ENCODE assay signal across 27 mouse cellular contexts in the genomic region with DNA sequence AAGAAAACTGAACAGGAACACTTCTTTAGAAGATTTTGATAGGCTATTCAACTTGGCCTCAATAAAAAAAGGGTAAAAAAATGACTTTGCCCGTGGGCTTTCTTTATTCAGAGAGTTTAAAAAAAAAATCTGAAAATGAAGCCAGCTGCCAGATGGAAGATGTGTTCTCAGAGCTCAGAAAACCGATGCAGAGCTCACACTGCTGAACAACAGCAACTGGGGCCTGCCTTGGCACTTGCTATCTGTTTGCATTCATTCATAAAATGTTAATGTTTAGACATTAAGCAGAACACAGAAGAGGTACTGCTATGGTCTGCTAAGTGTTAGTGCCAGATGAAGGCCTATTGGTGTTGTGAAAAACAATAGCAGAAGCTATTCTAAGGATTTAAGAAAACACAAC.
DNase-seq lines count a peak whose midpoint lies in the region; ATAC-seq and TF ChIP-seq lines count a peak whose summit lies in the region.
"Had no signal": no experiment of that assay in that cellular context is flagged by ENCODE, and none has a peak within 500 bp of the region (broad histone marks: within the 10 kb centered on the region; RNA-seq: fewer than 3 reads in every experiment).

No protein-coding gene starts in this region.

- no peak overlapping the region for H3K4me3 ChIP-seq in forebrain, embryonic 15.5 days
- no peak overlapping the region for H3K4me3 ChIP-seq in forebrain, embryonic 13.5 days
- H3K4me3 ChIP-seq: embryonic facial prominence, embryonic 12.5 days; erythroblast, embryonic 14.5 days; heart, adult 2 months; heart, embryonic 10.5 days; heart, embryonic 13.5 days had no signal

- no peak overlapping the region for H3K4me2 ChIP-seq in forebrain, embryonic 15.5 days (replicated peaks)
- no peak overlapping the region for H3K4me2 ChIP-seq in forebrain, embryonic 13.5 days
- H3K4me2 ChIP-seq: embryonic facial prominence, embryonic 12.5 days; heart, embryonic 13.5 days; hindbrain, embryonic 14.5 days had no signal

- DNase-seq in frontal cortex, adult 2 months (ENCODE audit: extremely low spot score in 1 of 2, low spot score in 1 of 2): no peak
- DNase-seq in layer of hippocampus, adult 9-11 months: peak; percentile 29
- no peak for DNase-seq in layer of hippocampus, adult 11-12 months (ENCODE audit: low spot score)
- peak; percentile 45 for DNase-seq in brain, embryonic 14.5 days (ENCODE audit: low read depth)
- no peak for DNase-seq in left cerebral cortex, adult 8-10 months (ENCODE audit: low spot score in 2 of 2)
- DNase-seq: adrenal gland, adult 2 months; adrenal gland, postnatal 14 days; cerebellum, adult 18-20 months; cerebellum, adult 9-10 months; cerebellum, postnatal 14 days; gastrocnemius, postnatal 10 days; gastrocnemius, postnatal 36 days; heart, adult 2 months; heart, postnatal 14 days; heart, postnatal 4 days had no signal

- no peaks in the 10 kb centered on the region for H3K27me3 ChIP-seq in forebrain, embryonic 15.5 days
- H3K27me3 ChIP-seq in forebrain, embryonic 13.5 days: no peaks in the 10 kb centered on the region
- H3K27me3 ChIP-seq: embryonic facial prominence, embryonic 12.5 days; heart, embryonic 13.5 days had no signal

- H3K4me1 ChIP-seq in forebrain, embryonic 15.5 days: peaks cover 3% of the 10 kb centered on the region; the same call in 1 of the 2 replicates
- H3K4me1 ChIP-seq in forebrain, embryonic 13.5 days: no peaks in the 10 kb centered on the region
- H3K4me1 ChIP-seq: embryonic facial prominence, embryonic 12.5 days; heart, embryonic 10.5 days; heart, embryonic 13.5 days had no signal

- TF ChIP-seq CTCF in brain, embryonic 14.5 days (IDR thresholded peaks at IDR 0.05; ENCODE audit: borderline replicate concordance, extremely low read depth, insufficient read depth, insufficient read length): no peak

- no peak overlapping the region for H3K27ac ChIP-seq in forebrain, embryonic 15.5 days (replicated peaks)
- H3K27ac ChIP-seq in forebrain, embryonic 13.5 days: no peak overlapping the region
- H3K27ac ChIP-seq: embryonic facial prominence, embryonic 12.5 days; heart, adult 2 months; heart, embryonic 10.5 days; heart, embryonic 13.5 days; hindbrain, embryonic 14.5 days; hindbrain, postnatal 0 days had no signal

- WGBS in forebrain, embryonic 15.5 days: 29% methylated on average over 2 of the region's 2 CpGs
- 37% methylated on average over 2 of the region's 2 CpGs for WGBS in forebrain, embryonic 13.5 days

- no peak overlapping the region for H3K9ac ChIP-seq in forebrain, embryonic 15.5 days (replicated peaks)
- no peak overlapping the region for H3K9ac ChIP-seq in forebrain, embryonic 13.5 days
- H3K9ac ChIP-seq: embryonic facial prominence, embryonic 12.5 days; heart, embryonic 13.5 days; hindbrain, embryonic 14.5 days had no signal

- TF ChIP-seq POLR2A in brain, embryonic 14.5 days (IDR thresholded peaks at IDR 0.05; ENCODE audit: borderline replicate concordance, extremely low read depth, insufficient read depth, insufficient read length, poor library complexity, severe bottlenecking): no peak

- H3K36me3 ChIP-seq in forebrain, embryonic 15.5 days: no peaks in the 10 kb centered on the region
- H3K36me3 ChIP-seq in forebrain, embryonic 13.5 days (ENCODE audit: poor library complexity, severe bottlenecking): no peaks in the 10 kb centered on the region
- H3K36me3 ChIP-seq: embryonic facial prominence, embryonic 12.5 days; heart, embryonic 10.5 days; heart, embryonic 13.5 days had no signal

- 0 out of 2 replicates have a peak, but pooled peaks have one; percentile 38 for ATAC-seq in forebrain, embryonic 15.5 days (replicated peaks)
- no peak for ATAC-seq in forebrain, embryonic 13.5 days
- peak; percentile 65; the same call in 1 of the 2 replicates for ATAC-seq in frontal cortex, adult (ENCODE audit: low TSS enrichment)
- ATAC-seq: CD4-positive, CD25-positive, alpha-beta regulatory T cell, adult 4 months; hindbrain, postnatal 0 days; inflammation-experienced regulatory T-cells, adult 6 months; intestine, embryonic 16.5 days had no signal

- no peaks in the 10 kb centered on the region for H3K9me3 ChIP-seq in forebrain, embryonic 15.5 days
- H3K9me3 ChIP-seq in forebrain, embryonic 13.5 days (replicated peaks): no peaks in the 10 kb centered on the region
- H3K9me3 ChIP-seq: embryonic facial prominence, embryonic 12.5 days; heart, embryonic 10.5 days; heart, embryonic 13.5 days had no signal

Comparison
In these comparisons a context has a peak if more than half of its experiments do, and no peak if none do; other contexts are left out.
1. DNase-seq: peak in layer of hippocampus, adult 9-11 months (single experiment) and brain, embryonic 14.5 days (single experiment); none in frontal cortex, adult 2 months (0 of 2), layer of hippocampus, adult 11-12 months (single experiment) and left cerebral cortex, adult 8-10 months (0 of 2).